Mouse (Mus musculus) megakaryocyte, adult 5-6 weeks (primary cell): Measurements from ENCODE around the gene Ninj2. TPM values are rescaled to one million over a fixed set of nuclear protein-coding genes. Genes with fewer than 3 reads are reported as not detected.
A peak's percentile ranks its signal among the peaks of the same experiment; 100 is the strongest.

Source experiments
- ATAC-seq: 2 replicates; pipeline ENCODE4 v1.8.0; 2016; ENCODE audit warnings: mild to moderate bottlenecking, inconsistent platforms; ENCODE audit not compliant: poor library complexity, severe bottlenecking
- total RNA-seq, 2 experiments: library from RNA; stranded (forward) in 1 of 2; stranded (reverse) in 1 of 2; fragments of 153-499, 151-499 nt in 1 of 2; fragments of 221-1000, 200-1000 nt in 1 of 2; gene quantifications; 2 replicates each; pipeline versions ENCODE4 v1.2.3 to v1.2.4; 2015 to 2017

Gene Ninj2
- total RNA-seq, 2 experiments from 2014 or later, result not detected

DNA sequence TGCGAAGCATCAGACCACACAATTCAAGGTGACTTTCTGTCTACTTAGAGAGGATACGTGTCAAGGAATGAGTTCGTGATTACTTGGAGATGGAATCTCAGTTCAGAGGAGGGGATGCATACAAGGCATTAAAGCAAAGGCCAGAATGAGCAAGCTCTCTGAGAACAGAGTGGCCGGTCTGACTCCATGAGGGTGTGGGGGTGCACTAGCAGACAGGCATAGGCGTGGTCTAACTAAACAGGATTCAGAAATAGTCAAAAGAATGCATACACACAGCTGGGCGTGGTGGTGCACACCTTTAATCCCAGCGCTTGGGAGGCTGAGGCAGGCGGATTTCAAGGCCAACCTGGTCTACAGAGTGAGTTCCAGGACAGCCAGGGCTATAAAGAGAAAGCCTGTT, 33.3 kb downstream of the Ninj2 start:
- ATAC-seq, result no peak

DNA sequence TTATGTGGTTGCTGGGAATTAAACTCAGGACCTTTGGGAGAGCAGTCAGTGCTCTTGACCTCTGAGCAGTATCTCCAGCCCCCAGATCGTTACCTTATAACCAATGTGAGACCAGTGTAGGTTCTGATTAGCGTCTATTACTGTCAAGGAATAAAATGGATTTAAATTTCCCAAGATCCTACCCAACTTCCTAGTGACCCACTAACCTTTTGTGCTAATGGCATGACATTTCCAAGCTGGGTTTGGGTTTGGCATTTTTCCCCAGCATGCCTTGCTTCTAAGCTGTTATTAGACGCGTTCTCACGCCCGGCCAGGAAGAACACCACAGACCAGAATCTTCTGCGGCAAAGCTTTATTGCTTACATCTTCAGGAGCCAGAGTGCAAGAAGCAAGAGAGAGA, 34.2 kb downstream of the Ninj2 start:
- ATAC-seq, result no peak

DNA sequence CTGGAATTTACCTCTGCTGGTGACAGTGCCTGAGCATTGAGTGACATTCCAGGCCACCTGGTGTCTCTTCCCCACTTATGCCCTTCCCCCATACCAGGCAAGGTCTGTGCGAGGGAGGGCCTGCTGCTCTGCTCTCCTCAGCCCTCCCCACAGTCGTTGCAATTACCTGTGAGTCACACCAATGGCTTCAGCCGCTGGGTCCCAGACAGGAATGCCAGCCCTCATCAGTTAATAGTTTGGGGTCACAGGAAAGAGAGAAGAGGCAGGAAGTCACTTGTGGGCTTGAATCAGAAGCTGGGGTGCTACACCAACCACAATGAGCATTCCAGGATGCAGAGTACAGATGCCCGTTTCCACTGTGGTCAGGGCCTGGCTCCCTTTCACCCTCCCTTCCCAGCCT, 41.6 kb downstream of the Ninj2 start:
- no peak for ATAC-seq

DNA sequence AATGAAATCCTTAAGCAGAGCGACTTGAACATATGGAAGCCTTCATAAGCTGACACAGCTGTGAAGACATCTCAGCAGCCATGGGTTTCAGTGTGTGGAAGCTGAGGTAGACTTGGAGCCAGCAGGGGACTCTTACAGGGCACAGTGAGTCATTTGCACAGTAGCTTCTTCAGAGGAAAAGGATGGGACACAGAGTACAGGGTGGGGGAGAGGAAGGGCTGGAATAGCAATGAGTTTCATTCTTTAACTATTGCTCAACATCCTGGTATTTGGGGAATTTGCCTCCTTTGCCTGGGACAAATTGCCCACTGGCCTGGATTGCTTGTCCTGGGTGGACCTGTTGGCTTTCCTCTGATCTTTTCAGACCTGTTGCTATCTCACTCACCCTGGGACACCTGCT, 52.3 kb downstream of the Ninj2 start:
- ATAC-seq, result no peak

DNA sequence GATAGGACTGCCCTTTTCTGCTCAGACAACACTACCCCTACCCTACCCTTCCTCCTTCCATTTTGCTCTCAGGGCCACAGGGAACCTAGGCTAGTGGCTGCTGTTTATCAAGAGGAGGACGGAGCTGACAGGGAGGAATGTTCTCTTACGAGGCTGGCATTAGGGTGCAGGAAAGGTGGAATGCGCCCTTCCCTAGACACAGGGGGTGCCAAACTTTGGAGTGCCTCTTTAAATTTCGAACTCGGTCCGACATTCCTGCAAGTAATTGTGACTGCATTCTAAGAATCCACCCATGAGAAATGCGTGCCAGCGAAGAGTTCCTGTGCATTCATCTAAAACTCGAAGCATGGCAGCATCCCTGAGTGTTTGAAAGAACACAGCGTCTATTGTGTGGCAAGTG, 53.5 kb downstream of the Ninj2 start:
- no peak for ATAC-seq

DNA sequence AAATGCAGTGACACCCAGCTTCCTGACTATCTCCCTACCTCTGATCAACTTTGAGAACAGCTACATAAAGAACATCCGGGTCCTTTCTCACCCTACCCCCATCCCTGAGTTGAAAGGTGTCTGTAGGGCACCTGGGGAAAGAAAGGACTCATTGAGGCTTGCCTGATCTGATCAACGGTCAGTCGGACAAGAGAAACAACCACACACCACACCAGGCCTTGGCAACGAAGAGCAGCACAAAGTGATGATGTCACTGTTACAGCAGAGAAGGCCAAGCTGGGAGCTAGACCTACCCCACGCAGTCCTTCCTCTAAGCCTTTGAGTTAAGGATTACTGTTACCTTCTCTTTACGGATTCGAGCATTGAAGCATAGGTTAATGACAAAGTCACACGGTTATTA, 54.3 kb downstream of the Ninj2 start:
- ATAC-seq, result no peak

DNA sequence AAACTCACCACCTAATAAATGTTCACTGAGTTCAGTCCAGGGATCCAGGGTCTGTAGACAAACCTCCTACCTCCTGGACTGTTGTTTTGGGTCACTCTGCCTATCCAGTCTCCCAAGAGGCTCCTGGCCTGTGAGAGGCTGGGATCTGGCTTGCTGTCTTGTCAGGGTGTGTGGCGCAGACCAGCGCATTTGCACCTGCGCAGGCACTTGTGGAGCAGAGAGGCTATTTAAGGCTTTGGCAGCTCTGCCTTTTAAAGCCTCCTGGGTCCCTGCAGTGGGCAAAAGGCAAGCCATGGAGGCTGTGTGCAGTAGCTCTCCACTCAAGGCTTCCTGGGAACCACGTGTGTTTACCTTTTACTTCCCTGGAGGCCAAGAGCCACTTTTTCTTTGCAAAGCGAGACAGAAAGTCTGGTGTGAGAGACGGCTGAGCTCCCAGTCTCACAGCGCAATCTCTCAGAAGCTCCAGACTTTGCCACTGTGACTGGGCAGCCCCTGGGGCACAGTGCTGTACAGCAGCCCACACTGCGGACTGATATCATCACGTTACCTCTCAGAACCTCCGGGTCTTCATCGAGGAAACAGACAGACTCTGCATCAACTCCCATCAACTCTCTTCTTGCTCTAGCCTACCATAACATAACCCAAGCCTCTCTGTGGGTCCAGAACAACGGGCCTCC, 55.7 kb downstream of the Ninj2 start:
- no peak for ATAC-seq

DNA sequence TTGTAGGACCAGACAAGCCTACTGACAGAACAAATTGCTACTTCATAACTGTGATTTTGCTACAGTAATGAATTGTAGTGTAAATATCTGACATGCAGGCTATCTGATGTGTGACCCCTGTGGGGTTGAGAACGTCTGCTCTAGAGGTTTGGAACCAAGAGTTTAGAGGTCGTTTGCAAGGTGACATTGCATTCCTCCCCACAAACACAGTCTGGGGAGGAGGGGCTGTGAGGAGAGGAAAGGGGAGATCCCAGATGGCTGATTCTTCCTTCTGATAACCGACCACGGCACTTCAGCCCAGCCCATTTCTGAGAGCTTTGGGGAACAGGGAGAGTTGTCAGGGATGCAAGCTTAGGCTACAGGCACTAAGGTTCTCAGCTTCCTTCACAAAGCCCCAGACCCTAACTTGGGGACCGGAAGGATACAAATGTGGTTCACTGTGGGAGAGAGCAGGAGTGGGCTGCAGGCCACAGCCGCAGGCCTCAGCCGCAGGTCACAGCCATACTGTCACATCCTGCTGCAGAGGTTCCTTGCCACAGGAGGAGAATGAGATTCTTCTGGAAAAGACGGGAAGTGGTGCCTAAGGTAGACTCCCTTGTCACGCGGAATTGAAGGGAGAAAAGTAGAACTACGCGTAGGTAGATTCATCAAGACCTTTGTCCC, 56.4 kb downstream of the Ninj2 start:
- peak; percentile 30 for ATAC-seq

DNA sequence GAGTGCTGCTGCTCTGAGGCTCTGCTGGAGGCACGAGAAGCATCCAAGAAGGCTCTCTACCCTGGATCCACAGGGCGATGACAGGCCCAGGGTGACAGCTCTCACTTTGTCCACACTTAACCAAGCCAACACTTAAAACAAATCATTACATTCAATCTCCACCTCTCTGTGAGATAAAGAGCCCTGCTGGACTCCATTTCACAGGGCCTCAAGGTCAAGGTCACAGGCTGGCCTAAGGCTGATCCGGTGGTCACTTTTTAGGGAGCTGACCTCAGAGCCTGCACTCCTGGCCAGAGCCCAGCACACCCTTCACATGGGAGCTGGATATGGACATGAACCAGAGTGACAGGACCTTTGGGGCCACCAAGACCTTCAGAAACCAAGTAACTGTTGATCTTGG, 57.1 kb downstream of the Ninj2 start:
- no peak for ATAC-seq

DNA sequence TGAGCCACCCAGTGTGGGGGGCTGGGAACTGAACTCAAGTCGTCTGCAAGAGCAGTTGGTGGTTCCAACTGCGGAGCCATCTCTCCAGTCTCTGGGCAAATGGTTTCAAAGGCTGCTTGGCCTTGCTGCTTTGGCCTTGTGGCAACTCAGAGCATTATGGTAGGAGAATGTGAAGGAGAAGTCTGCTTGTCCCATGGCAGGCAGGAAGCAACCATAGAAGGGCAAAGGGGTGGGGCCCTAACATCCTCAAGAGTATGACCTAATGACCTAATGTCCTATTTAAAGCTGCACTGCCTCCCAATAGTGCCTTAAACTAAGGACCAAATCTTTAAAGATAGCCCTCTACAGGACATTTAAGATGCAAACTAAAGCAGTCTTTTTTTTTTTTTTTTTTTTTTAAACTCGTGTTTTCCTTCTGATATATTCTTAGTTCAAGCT, 58.5 kb downstream of the Ninj2 start:
- peak; percentile 73 for ATAC-seq

DNA sequence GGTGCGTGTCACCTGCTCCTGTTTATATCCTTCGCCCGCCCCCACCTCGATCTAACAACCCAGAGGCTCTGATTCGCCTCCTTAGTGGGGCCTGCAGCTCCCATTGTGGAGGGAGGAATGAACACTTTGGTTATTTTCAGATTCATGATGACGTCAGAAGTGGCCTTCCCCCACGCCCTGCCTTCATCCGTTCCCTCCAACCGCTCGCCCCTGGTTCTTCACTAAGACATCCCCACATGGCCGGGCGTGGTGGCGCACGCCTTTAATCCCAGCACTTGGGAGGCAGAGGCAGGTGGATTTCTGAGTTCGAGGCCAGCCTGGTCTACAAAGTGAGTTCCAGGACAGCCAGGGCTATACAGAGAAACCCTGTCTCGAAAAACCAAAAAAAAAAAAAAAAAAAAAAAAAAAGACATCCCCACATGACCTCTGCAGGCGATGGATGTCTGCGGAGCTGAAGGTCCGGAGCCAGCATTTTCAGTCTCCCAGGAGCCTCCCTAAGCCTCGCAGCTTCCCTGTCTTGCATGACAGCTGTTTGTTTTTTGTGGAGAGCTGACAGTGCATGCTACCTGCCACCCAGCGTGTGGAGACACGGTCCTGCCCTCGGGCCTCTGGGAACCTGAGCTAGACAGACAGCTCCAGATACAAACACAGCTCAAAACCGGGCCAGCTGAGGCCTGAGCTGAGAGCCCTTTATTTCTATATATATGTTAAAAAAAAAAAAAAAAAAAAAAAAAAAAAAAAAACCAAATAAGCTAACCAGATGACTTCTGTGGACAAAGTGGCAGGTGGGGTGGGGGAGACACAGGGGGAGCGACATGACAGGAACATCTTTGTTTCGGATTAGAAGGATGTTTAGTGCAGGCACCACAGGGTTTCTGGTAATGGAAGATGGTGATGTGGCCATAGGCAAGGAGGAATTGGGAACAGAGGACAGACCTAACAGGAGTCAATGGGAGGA, 59.9 kb downstream of the Ninj2 start:
- ATAC-seq, result no peak

DNA sequence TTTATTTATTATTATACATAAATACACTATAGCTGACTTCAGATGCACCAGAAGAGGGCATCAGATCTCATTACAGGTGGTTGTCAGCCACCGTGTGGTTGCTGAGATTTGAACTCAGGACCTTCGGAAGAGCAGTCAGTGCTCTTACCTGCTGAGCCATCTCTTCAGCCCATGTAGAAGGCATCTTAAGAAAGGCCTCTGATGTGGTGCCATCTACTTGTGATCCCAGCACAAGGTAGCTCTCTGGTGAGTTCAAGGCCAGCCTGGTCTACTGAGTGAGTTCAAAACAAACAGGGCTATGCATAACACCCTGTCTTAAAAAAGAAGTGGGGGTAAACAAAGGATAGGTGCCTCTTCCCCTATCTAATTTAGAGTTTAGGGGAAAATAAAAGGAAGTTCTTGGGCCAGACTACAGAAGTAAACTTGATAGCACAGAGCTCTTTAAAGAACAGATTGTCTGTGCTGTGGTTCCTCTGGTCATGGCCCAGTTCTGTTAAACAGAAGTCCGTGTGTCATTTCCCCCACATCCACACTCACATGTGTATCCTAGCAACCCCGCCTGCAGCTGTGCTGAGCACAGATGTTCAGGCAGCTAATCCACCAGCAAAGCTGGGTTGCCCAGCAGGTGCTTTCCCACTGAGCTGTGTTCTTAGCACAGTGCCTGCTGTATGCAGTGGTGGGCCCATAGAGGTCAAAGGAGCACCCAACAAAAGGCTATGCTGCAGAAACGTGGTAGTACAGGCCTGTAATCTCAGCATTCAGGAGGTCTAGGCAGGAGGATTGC, 61.6 kb downstream of the Ninj2 start:
- ATAC-seq, result peak; percentile 27

DNA sequence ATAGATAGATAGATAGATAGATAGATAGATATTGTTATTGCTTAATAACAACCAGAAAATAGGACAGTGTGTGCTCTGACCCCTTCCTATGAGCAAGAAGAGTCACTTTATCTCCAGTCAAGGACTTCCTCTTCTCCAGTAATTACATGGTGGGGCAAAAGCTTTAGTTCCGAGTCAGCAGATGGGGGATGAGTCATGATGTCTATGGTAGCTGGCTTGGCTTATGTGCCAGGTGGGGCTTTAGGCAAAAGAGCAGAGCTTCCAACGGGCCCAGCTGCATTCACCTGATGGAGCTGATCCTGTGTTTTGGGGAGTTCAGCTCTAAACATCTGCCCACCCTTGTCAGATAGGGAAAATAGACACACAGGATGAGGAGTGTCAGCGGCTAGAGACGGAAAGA, 62.4 kb downstream of the Ninj2 start:
- peak; percentile 61 for ATAC-seq

DNA sequence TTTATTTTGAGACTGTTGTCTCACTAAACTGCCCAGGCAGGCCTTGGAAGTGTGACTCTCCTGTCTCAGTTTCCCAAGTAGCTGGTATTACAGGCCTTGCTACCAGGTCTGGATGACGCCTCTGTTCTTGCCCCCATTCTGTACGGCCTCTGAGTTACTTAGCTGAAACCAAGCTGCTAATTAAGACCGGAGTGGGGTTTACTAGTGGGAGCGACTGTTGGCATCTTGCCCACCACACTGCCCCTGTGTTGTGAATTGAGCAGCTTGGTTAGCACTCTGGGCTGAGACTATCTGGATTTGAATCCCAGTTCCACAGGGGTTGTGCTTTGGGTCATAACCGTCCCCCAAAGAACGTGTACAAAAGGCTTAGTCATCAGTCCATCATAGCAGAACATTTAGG, 64.3 kb downstream of the Ninj2 start:
- ATAC-seq, result no peak

DNA sequence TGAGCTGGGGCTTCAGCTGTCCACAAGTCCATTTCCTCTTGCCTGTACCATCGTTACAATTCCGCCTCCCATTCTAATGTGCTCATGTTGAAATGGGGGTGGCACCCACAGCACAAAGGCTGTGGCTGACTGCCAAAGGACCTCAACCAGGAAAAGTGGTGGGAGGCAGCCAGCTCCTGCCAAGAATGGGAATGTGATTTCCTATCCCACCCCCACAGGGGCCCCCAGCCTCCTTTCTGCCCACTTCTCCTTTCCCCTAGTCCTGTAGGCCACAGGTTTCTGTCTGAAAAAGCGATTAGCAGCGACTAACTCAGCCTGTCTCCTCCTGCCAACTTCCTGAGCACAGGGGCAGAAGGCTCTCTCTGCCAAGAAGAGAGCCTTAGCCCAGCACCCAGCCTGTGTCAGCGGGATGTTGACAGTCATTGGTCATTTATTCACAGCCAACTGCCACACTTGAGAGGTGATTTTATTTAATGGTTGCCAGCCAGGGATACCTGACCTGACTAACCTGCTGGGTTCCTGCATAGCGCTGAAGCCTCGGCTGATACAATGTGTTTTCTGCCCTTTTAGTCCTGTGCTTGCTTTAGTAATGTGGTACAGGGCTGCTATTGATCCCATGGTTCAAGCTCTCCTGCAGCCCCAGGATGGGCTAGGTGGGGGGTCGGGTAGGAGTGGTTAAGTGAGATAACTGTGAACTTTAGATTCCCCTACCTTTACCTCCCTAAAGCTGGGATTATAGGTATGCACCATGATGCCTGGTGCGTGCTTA, 66.2 kb downstream of the Ninj2 start:
- ATAC-seq, result peak; percentile 54

DNA sequence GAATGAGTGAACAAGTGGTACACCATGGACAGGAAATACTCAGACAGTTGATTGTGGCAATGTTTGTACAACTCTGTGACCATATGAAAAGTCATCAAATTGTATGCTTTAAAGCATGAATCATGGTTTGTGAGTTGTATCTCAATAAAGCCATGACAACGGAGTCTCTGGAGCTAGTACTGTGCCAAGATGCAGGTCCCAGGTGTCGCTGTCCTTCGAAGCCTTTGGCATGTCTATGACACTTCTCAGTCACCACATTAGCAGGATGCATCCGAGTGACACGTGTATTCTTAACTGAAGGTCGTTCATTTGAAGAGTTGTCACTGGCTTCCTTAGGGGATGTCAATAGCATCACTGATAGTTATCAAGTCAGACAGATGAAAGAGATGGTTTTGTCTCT, 69.8 kb downstream of the Ninj2 start:
- no peak for ATAC-seq

DNA sequence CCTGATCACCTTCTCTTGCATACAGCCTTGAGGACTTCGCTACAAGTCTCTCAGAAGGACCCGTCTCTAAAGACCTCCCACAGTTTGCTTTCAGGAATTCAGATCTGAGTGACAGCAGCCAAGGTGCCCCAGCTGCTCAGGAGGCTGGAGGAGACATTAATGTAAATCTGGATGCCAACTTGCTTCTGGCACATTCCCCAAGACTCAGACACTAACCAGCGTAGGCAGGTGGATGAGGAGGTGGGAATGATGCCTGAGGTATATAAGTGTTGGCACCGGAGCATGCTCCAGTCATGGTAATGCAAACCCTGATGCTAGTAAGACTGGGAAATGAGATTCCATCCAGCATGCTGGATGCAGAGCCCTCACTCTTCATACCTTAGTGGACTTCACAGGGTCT, 71.6 kb downstream of the Ninj2 start:
- ATAC-seq, result no peak

DNA sequence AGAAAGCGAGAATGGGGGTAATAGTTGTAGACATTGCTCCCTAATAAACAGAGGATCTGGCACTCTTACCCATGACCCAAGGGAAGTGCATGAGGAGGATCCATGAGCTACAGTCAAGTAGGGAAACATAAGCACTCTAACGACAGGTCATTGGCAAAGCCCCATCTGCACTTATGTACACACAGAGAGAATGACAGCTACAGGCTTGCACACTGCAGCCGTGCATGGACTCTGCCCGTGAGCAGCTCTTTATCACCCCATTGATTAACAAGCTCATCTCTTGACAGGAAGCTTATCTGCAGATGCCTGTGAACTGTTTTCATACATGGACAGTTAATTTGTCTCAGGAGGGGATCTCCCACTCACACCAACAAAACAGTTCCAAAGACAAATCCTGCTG, 74.4 kb downstream of the Ninj2 start:
- ATAC-seq, result no peak

DNA sequence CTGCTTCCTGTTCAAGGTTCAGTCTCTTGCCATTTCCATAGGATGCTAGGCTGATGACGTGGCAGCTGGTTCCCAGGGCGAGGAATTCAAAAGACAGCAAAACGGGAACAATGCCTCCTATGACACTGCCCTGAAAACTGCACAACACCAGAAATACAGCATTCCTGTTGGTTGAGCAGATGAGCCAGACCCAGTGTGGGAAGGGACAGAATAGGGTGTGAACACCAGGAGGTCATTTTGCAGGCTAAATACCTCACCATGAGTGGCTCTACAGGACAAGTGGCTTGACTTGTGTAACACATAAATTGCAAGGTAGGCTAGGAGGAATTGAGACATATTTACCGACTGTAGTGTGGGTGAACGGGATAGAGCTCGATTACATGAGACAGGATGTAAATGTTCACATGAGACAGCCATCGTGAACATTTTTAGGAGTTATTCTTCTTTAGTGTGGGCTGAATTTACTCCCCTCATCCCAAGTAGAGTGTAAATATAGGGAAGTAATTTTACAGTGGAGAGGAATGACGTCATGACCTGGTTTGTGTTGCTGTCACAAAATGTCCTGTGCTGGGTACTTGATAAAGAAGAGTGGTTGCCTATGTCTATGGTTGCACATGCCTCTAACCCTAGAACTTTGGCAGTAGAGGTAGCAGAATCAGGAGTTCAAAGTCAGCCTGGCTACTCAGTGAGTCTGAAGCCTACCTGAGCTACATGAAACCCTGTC, 79.3 kb downstream of the Ninj2 start:
- peak; percentile 35 for ATAC-seq
